Comparison of ENCODE assay signal across 8 mouse cellular contexts in genomic region chr3:126978768-126979410, GRCm38 (mm10).
A peak's percentile ranks its signal among the peaks of the same experiment; 100 is the strongest.
DNase-seq lines count a peak whose midpoint lies in the region; ATAC-seq lines count a peak whose summit lies in the region.

No protein-coding gene starts in this region.

- ATAC-seq in lung, embryonic 16.5 days (ENCODE audit: low read depth), result peak; percentile 62; the same call in 1 of the 2 replicates
- no peak for ATAC-seq in erythroblast, adult 5-6 weeks (replicated peaks; ENCODE audit: low FRiP score, poor library complexity, severe bottlenecking)

- intact Hi-C loops in gastrocnemius, postnatal 36 days (cut with DNase I), result loop anchor here (5.0 kb wide), 1 partner anchor 33 kb away; no protein-coding TSS in a partner anchor

- peak; percentile 44 for DNase-seq in ES-CJ7 (ENCODE audit: low read depth, low spot score)
- DNase-seq in adrenal gland, postnatal 10 days, result peak; percentile 83
- DNase-seq in embryo, embryonic 10.5 days (ENCODE audit: low spot score), result peak; percentile 79
- peak; percentile 42 to 55 for DNase-seq in gastrocnemius, postnatal 36 days
- peak; percentile 57 to 75 for DNase-seq in kidney, postnatal 25 days
- peak; percentile 83 for DNase-seq in right cerebral cortex, adult 18-20 months

- H3K9ac ChIP-seq in lung, embryonic 16.5 days (ENCODE audit: low read length), result no peak overlapping the region

- no peaks in the 10 kb centered on the region for H3K4me1 ChIP-seq in lung, embryonic 16.5 days (replicated peaks; ENCODE audit: control insufficient read depth, insufficient read depth, low read length)

- 65% methylated on average over 11 of the region's 11 CpGs for WGBS in lung, embryonic 16.5 days

- H3K36me3 ChIP-seq in lung, embryonic 16.5 days (ENCODE audit: control insufficient read depth, insufficient read depth, low read length), result no peaks in the 10 kb centered on the region

- H3K4me3 ChIP-seq in lung, embryonic 16.5 days (ENCODE audit: low read length), result no peak overlapping the region

- no peaks in the 10 kb centered on the region for H3K27me3 ChIP-seq in lung, embryonic 16.5 days (ENCODE audit: control insufficient read depth, insufficient read depth, low read depth, low read length)

- no peak overlapping the region for H3K4me2 ChIP-seq in lung, embryonic 16.5 days (ENCODE audit: low read depth, low read length)

- H3K27ac ChIP-seq in lung, embryonic 16.5 days (ENCODE audit: low read length), result no peak overlapping the region

- no peaks in the 10 kb centered on the region for H3K9me3 ChIP-seq in lung, embryonic 16.5 days (ENCODE audit: control insufficient read depth, low read length)
